Mouse (Mus musculus): ENCODE data around the gene Mre11a.

Mre11a gene

DNA sequence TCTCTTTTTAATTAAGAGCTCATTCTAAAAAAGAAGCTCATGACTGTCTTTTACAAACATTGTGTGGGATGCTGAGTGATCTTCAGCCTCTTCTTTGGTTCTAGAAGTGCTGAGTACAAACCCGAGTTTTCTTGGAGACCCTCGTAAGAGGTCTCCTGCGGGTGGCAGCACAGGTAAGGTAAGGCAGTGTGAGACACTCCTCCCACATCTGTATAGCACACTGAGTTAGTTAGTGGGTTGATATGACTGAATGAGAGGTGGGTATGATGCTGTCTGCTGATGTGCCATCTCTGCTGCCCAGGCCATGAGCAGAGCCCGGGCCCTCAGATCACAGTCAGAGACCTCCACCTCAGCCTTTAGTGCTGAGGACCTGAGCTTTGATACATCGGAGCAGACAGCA lies 40.4 kb downstream of the Mre11a start:
- no peak for DNase-seq

DNA sequence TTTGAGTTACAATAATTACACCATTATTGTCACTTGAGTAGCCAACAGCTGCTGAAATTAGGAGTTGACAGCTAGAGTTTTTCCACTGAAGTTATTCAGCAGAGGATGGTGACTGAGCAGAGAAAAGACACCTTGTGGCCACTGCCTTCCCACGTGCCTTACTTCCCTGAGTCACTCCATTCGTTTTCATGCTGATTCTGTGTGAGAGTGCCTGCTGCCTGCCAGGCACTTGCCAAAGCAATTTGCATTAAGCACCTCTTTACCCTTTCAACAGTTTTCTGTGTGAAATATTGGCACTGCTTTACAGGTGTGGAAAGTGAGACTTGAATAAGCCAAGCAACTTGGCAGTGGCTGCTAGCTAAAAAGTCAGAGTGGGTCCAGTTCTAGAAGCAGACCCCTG lies 43.4 kb downstream of the Mre11a start:
- peak; percentile 66 for DNase-seq

DNA sequence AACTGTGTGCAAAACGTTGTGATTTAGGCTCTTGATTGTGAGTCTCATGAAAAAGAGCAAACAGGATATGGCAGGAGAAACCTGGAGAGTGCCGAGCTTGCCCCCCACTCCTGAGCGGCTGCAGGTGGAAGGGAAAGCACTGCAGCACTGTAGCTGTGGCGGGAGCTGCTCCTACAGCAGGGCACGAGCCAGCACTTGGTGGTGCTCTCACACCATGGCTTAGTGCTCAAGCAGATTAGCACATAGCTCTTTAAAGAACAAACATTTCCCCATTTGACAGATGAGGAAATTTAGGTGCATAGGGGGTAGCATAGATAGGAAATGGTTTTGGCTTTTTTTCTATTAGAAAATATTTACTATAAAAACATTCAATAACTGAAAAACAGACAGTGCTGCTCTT lies 47.6 kb downstream of the Mre11a start:
- DNase-seq: no peak

DNA sequence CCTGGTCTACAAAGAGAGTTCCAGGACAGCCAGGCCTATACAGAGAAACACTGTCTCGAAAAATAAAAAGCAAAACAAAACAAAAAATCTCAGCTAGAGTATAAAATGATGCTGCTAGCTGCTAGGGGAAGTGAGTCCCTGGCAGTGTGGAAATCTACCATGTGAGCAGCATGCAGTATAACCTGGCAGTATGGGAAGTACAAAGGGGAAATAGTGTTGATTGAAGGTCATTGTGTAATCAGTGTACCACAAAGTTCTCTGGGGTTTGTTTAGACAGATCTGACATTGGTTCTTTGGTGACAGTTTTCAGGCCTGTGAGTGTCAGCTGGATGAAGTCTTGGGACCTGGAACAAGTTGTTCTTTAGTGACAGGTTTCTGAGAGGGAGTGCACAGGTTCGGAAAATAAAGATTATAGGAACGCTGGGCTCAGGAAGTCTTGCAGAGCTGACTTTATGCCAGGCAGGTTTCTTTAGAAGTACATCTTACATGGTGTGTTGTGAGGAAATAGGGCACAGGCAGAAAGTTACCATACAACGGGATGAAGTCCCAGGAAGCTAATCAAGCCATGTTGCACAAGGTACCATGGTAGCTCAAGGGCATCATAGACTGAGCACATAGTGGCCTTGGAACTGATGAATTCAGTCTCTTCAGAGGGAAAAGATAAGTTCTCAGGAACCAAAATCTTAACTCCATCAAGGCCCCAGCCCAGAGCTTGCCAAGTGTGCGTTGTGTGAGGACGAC lies 51.1 kb downstream of the Mre11a start:
- peak; percentile 21 for DNase-seq

DNA sequence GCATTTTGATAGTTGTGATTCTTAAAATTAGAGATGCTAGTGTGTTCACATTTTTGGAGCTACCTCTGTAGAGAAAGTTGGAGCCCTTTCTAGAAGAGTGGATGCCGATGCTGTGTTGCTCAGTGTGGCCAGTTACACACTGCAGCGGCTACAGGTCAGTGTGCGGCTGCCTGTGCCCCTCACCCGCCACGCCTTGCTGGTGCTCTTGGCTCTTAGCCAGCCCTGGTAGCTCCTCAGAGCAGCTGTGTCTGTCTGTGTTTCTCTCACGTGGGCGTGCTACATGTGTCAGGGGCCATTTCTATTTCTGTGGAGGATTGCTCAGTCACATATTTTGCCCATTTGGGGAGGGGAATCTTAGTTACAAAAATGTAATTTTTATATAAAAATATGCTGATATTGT lies 55.1 kb downstream of the Mre11a start:
- DNase-seq: peak; percentile 5

DNA sequence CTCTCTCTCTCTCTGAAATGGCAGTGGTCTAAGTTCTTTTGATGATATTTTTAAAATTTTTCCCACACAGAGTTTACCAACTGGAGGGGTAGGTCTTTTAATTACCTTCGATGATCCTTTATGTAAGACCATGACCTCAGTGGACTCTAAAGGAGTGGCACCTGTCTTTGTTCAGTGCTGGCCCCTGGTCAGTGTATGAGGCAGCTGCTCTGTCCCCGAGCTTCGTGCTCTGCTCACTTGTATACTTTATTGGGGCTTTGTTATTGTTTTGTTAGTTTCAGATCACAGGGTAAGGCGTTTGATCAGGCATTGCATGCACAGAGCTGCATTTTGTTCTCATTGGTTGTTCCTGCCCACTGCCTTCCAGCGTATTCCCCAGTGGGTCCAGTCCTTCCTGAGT lies 55.5 kb downstream of the Mre11a start:
- DNase-seq: no peak

DNA sequence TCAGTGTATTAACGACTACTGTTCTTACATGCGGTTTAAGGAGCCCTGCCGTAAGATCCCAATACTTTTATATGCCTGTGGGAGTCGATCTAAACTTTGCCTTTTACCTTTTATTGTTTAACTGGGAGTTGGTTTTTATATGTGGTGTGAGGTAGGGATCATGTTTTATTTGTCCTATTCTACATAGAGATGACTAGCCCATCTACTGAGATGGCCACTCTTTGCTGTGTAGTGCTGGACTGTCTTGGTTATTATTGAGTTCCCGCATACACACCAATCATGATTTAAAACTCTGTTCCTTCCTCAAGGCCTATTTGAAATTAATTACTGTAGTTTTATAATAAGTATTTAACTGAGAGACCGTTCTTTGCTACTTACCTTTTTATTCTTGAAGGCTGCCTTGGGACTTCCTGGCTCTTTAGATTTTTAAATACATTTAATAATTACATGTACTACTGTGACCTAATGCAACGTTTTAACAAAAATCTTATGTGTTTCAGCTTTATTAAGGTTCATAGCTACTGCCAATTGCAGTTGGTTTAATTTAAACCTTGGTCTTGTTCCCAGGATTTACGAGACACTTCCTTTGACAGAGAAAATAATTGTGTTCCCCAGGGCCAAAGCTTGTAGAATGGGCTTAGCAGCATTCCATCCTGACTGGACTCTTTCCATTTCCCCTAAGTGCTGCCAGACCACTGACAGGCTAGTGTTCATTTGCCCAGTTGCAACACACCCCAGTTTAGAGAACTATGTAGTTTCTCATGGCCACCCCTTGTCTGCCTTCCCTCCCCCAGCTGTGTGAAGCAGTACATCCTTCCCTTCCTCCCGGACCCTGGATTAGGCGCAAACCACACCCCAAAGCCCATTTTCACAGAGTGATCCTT lies 57.7 kb downstream of the Mre11a start:
- DNase-seq: peak; percentile 53

DNA sequence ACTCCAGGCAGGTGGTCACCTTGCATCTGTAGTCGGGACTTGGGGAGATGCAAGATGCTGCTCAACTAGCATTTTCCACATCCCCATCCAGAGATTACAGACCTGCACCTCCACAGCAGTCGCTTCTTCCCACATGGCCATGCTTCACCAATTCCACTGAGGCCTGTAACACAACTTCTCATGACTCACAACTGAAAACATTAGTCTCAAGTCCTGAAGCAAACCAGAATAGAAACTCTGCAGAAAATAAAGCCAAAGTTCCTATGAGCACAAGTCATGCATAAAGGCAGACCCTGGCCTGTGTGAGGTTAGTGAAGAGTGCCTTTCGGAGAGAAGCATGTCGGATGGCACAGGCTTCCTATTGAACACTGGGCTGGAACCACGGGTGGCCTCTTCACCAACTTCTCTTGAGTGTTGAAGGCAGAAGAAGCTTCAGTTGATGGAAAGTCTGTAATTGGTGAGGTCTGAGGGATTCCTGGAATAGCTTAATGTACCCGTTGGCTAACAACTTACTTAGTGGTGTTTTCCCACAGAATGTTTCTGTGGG lies 58.9 kb downstream of the Mre11a start:
- no peak for DNase-seq

DNA sequence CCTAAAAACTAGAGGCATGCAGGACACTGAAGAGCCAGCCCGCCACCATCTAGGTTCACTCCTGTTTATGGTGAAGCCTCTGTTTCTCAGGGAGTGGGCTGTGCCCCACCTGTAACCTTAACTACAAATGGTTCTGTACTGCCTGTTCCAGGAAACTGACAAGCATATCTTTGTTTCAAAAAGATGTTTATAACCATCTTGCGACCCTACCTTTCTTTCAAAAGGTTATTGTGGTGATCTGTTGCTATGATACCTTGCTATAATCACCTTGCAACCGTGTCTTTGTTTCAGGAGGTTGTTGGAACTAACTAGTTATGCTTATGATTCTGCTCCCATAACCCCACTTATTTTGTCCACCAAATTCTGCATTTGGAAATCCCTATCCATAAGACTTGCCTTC lies 59.4 kb downstream of the Mre11a start:
- no peak for DNase-seq

DNA sequence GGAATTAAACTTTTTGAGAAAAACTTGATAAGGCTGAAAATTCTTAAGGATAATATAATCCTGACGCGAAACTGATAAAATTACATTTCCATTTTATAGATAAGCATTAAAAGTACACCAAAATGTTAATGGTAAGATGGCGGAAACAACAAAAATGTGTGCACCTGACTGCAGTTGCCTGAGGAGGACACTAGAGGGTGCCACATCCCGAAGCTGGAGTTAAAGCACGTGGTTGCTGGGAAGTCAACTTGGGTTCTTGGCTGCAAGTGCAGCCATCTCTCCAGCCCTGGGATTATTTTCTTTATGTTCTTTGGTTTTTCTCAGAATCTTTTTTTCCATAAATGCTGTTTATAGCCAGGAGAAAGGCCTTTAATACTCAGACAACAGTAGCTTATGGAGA lies 62.0 kb downstream of the Mre11a start:
- DNase-seq: no peak

DNA sequence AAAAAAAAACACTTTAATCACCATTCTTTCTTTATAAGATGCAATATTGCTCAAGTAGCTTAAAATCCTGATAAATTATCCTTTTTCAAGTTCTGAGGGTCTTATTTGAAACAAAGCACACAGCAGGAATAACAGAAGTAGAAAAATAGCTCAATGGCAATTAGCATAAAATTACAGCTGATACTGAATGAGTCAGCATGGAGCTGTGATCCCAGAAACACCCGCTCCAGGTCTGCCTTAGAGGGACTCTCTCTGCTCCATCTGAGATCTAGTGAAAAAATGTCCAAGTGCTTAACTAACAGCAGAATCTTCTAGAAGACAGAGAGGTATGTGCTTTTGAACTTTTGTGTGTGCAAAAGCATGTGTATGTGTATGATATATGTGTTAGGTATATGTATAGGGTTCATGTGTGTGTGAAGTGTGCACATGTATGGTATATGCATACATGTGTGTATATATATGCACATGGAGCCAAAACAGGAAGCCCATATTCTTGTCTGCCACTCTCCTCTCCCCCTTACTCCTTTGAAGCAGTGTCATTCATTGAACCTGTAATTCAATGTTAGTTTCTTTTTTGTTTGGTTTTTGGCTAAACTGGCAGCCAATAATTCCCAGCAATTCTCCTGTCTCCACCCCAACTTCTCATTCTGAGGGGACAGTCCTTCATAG lies 63.9 kb downstream of the Mre11a start:
- no peak for DNase-seq

DNA sequence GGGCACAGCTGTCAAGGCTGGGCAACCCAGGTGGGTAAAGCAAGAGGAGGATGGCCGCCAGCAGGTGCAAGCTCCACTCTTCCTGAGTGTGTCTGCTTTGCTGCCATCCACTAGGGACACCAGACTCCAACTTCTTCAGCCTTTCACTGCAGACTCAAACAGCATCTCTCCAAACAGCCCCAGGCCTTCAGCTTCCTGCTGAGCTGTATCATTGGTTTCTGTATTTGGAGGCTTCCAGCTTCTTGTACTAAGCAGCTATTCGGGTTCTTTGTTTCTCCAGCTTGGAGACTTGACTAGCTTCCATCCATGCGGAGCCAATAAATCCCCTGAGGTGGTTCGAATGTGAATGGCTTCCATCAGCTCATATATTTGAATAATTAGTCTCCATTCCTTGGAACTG lies 70.1 kb downstream of the Mre11a start:
- DNase-seq: no peak

DNA sequence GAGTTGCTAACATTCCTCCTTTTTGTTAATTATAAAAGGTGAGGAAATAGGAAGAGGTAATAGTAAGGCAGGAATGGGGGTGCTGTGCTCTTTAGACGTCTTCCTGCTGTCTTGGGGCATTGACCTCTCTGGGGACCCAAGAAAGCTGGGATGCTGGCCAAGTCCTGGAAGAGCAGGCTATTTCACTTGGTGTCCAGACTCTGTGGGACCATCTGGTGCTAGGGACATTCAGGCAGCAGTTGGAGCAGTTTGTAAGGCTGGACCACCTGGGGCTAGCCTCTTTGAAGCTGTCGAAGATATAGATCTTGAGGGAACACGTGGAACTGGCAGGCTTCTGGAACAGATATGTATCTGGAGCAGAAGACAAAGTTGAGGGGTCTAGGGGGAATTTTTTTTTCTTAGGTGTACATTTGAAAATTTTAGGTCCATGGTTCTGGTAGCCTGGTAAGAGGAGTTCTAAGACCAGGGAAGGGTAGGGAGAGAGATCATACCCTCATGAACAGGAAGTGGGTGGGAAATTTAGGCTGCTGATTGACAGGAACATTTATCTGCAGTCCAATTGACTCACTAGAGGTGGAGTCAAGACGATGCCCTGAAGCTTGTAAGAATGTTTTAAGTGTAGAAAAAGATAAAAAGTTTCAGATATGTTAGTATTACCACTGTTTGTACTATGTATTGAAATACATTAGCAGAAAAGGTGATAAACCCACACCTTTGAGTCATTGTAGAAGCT lies 72.6 kb downstream of the Mre11a start:
- no peak for DNase-seq

DNA sequence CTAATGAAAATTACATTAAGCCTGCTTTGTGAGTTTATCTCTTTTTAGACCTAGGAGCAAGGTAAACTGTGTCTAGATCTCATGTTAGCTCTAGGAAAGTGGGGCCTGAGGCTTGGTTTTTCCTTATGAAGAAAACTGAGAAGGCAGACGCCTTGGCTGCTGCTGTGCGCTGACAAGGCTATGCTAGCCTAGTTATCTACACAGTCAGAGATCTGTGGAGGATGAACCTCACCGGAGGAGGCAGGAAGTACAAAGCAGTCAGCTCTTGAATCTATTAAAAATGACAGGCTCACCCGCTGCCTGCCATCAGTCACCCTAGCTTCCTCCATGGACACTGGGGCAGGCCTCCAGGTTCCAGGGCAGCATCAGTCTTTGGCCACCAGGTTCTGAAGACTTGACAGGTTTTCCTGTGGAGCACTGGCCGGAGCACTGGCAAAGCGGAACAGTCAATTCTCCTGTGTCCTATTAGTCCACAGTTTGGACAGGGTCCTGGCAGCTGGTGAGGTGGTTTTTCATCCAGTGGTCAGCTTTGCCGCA lies 73.8 kb downstream of the Mre11a start:
- DNase-seq: no peak

DNA sequence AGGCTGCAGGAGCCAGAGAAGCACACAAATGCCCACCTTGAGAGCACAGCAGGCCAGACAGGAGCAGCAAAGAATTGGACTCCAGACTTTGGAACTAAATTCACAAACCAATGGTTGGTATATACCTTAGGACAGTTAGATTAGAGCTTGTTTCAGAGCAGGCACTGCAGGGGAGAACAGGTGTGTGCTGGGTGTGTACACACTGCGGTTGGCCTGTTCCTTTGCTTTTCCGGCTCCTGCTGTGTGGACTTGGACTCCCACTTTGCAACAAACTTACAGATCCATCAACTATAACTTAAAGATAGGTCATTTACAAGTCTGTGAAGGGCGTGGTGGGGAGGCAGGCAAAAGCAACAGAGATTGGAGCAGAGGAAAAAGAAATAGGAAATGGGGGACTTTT lies 74.3 kb downstream of the Mre11a start:
- DNase-seq: no peak

DNA sequence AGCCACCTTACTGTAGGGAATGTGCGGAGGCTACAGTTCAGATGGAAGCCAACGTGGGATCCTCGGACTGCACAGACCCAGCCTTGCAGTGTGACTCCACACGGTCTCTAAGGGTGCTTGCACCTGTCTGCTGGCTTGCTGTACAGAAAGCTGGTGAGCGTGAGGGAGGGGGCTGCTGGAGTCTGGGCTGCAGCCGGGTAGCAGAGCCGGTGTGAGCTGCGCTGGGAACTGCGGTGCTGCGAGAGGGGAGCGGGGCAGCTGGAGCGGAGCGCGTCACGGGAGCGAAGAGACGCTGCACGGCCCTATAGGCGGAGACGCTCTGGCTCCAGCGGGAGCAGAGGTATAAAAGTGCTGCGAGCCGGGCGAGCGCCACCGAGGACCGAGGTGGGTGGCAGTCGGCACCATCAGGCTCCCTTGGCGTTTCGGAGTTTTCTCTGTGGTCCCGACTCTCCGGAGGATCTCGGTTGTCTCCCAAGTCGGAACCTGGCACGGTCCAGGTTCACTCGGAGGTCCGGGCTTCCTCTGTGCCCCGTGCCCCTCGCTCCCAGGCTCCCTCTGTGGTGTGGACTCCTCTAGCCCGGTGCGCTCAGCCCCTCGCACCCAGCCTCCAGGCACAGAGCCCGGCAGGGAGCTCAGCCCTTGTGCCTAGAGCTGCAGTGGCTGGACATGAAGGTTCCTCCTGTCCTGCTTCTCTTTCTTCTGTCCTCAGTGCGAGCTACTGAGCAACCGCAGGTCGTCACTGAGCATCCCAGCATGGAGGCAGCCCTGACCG lies 75.6 kb downstream of the Mre11a start, which contains the start of gene Gpr83:
Gpr83 (plus strand) TSS at position 343 of the 772 bp plus-strand sequence.
- DNase-seq: no peak

DNA sequence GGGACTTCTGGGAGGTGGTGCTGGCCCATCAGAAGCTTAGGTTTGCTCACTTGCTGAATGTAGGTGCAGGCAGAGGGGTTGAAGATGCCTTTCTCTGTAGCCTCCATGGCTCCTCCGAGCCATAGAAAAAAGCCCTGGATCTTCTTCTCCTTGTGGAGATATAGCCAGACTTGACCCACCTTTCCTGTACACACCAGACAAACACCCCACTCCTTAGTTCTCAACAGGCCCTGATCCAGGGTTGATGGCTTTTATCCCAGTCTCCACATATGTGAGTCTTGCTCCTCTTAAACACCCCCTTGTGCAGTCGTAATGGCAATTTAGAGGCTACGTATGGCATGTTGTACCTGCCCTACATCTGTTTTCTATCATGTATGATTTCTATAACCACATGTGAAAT lies 78.7 kb downstream of the Mre11a start:
- no peak for DNase-seq

DNA sequence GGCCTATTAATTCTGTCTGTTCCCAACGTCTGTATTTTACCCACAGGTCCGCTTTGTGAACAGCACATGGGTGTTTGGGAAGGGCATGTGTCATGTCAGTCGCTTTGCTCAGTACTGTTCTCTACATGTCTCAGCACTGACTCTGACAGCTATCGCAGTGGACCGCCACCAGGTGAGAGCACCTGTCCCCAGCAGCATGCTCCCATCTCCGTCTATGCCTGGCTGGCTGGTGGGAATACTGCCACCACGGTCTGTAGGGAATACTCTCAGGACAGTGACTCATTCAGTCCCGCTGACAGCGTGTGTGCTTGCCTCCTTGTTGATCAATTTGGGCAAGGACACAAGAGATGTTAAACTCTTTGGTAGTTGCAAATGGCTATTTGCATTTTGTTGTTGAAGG lies 80.3 kb downstream of the Mre11a start:
- DNase-seq: no peak

DNA sequence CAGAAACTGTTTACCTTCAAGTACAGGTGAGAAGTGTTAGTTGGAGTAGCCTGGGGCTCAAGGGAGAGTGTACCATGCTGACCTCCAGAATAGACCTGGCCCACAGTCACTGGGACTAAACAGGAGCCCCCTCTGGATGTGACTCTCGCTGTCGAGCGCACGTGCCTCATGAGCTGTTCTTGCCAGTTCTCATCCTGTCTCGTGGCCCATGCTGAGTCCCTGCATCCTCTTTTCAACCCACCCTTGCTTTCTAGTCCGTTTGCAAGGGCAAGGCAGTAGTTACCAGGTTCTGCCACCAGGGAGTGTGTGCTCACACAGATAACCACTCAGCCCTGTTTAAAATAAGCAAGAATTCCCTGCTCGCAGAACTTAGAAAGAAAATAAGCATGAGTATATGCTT lies 82.5 kb downstream of the Mre11a start:
- DNase-seq: peak; percentile 60

DNA sequence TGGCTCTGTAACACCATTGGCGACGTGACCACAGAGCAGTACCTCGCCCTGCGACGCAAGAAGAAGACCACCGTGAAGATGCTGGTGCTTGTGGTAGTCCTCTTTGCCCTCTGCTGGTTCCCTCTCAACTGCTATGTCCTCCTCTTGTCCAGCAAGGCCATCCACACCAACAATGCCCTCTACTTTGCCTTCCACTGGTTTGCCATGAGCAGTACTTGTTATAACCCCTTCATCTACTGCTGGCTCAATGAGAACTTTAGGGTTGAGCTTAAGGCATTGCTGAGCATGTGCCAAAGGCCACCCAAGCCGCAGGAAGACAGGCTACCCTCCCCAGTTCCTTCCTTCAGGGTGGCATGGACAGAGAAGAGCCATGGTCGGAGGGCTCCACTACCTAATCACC lies 83.9 kb downstream of the Mre11a start:
- no peak for DNase-seq

DNA sequence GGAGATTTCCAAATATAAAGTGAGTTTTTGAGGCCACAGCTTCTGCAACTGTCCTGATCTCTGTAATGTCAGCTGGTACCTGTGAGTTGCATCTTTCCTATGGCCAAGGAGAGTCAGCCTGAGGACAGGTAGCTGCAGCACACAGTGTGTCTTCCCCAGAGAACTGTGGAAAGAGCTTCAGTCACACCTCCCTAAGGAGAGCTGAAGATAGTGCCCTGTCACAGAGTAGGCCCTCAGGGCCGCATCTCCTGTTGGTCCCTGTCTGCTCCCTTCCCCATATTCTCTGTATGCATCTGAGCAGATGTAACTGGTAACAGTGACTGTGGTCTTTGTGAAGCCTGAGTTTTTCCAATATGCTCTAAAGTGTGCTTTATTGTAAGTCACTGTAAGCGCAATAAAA lies 85.9 kb downstream of the Mre11a start:
- DNase-seq: no peak

DNA sequence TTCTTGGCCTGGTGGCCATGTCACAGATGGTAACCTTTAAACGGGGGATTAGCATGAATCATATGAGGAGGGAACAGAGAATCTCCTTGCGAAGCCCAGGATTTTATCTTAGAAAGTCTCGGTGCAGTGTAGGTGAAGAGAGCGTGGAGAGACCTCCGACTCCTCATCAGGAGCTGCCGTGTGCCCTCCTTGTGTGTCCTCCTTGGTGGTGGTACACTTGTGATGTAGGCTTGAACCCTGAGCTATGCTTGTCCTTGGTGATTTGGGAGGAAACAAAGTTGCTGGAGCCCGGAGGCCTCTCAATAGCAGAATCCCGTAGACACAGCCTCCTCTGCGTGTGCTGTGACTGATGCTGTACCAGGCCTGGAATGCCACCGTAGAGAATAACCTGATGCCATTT lies 86.3 kb downstream of the Mre11a start:
- DNase-seq: no peak

Data from lung, postnatal 36 days (tissue).